Mouse (Mus musculus) embryonic fibroblast, embryonic 13.5 days (primary cell): Measurements from ENCODE around the gene Slco4c1. TPM values are rescaled to one million over a fixed set of nuclear protein-coding genes. Genes with fewer than 3 reads are reported as not detected.

Experiments
- H3K27ac ChIP-seq: 2 replicates; pipeline ENCODE4 v1.5.1; 2012; ENCODE audit warnings: low read length, control low read depth, inconsistent platforms; ENCODE audit not compliant: insufficient read depth
- H3K4me1 ChIP-seq: 2 replicates; pipeline ENCODE4 v1.6.1; 2011; ENCODE audit warnings: low read length; ENCODE audit not compliant: control insufficient read depth, insufficient read depth
- H3K4me3 ChIP-seq: 2 replicates; pipeline ENCODE4 v1.5.1; 2011; ENCODE audit warnings: mild to moderate bottlenecking, control low read depth, low read length; ENCODE audit not compliant: insufficient read depth
- CTCF ChIP-seq: IDR thresholded peaks from 2 replicates; pipeline ENCODE4 v1.5.1; 2011; ENCODE audit warnings: mild to moderate bottlenecking, control low read depth, low read length, moderate library complexity, borderline replicate concordance; ENCODE audit not compliant: insufficient read depth
- POLR2A ChIP-seq: IDR thresholded peaks from 2 replicates; pipeline ENCODE4 v1.6.1; 2011; ENCODE audit warnings: low read depth, mild to moderate bottlenecking, control low read depth, low read length, moderate library complexity
- polyA plus RNA-seq: library from polyadenylated mRNA; stranded (reverse); fragments of >200 nt; gene quantifications from 2 replicates; pipeline ENCODE4 v1.2.4, GENCODE M21; 2011; ENCODE audit warnings: low read depth; ENCODE audit not compliant: missing spikeins, insufficient read length

Slco4c1 gene
- polyA plus RNA-seq: not detected in 2 replicates

- Histone ChIP-seq H3K4me3 (peak within 1 kb of the TSS; percentile 40), H3K4me1 (no peaks in the 10 kb centered on the region), H3K27ac (no peak within 1 kb of the TSS)
- no peak for TF ChIP-seq CTCF
- no peak for TF ChIP-seq POLR2A
Measured at GRCm38 (mm10) chr1:96871528-96872360, at the start of gene Slco4c1. Slco4c1 (minus strand) TSS chr1:96872171.

- Histone ChIP-seq H3K4me1 (no peaks in the 10 kb centered on the region), H3K27ac (no peak overlapping the region), H3K4me3 (no peak overlapping the region)
- TF ChIP-seq POLR2A: no peak
- TF ChIP-seq CTCF: no peak
Measured at GRCm38 (mm10) chr1:96917333-96917732, 45.4 kb upstream of the Slco4c1 start.

- Histone ChIP-seq H3K27ac (no peak overlapping the region), H3K4me1 (no peaks in the 10 kb centered on the region), H3K4me3 (no peak overlapping the region)
- TF ChIP-seq CTCF (no peak), POLR2A (no peak)
Measured at GRCm38 (mm10) chr1:96883788-96884187, 11.8 kb upstream of the Slco4c1 start.

GRCm38 (mm10) chr1:96878572-96878971 is 6.6 kb upstream of the Slco4c1 start:
- no peak for TF ChIP-seq CTCF
- TF ChIP-seq POLR2A: no peak
- no peak overlapping the region for H3K4me3 ChIP-seq
- no peaks in the 10 kb centered on the region for H3K4me1 ChIP-seq
- no peak overlapping the region for H3K27ac ChIP-seq

GRCm38 (mm10) chr1:96876076-96876475 is 4.1 kb upstream of the Slco4c1 start:
- H3K4me3 ChIP-seq: no peak overlapping the region
- no peaks in the 10 kb centered on the region for H3K4me1 ChIP-seq
- TF ChIP-seq POLR2A (no peak), CTCF (no peak)
- H3K27ac ChIP-seq: no peak overlapping the region

GRCm38 (mm10) chr1:96874636-96875035 is 2.7 kb upstream of the Slco4c1 start:
- no peak overlapping the region for H3K27ac ChIP-seq
- H3K4me3 ChIP-seq: no peak overlapping the region
- no peaks in the 10 kb centered on the region for H3K4me1 ChIP-seq
- TF ChIP-seq CTCF: no peak

- peak overlapping the region; percentile 40 for H3K4me3 ChIP-seq
- TF ChIP-seq CTCF: no peak
- TF ChIP-seq POLR2A: no peak
- no peaks in the 10 kb centered on the region for H3K4me1 ChIP-seq
- no peak overlapping the region for H3K27ac ChIP-seq
Measured at GRCm38 (mm10) chr1:96872361-96872693, 356 bp upstream of the Slco4c1 start.

- Histone ChIP-seq H3K4me1 (no peaks in the 10 kb centered on the region), H3K27ac (no peak overlapping the region), H3K4me3 (no peak overlapping the region)
- no peak for TF ChIP-seq POLR2A
- TF ChIP-seq CTCF: no peak
Measured at GRCm38 (mm10) chr1:96870764-96871307, 1.1 kb downstream of the Slco4c1 start.

- Histone ChIP-seq H3K4me3 (no peak overlapping the region), H3K27ac (no peak overlapping the region), H3K4me1 (no peaks in the 10 kb centered on the region)
- no peak for TF ChIP-seq CTCF
- no peak for TF ChIP-seq POLR2A
Measured at GRCm38 (mm10) chr1:96868722-96869121, 3.2 kb downstream of the Slco4c1 start.

GRCm38 (mm10) chr1:96866002-96866401 is 6.0 kb downstream of the Slco4c1 start:
- Histone ChIP-seq H3K4me1 (no peaks in the 10 kb centered on the region), H3K4me3 (no peak overlapping the region), H3K27ac (no peak overlapping the region)
- no peak for TF ChIP-seq POLR2A
- TF ChIP-seq CTCF: no peak

GRCm38 (mm10) chr1:96864120-96864519 is 7.9 kb downstream of the Slco4c1 start:
- H3K4me3 ChIP-seq: no peak overlapping the region
- H3K4me1 ChIP-seq: no peaks in the 10 kb centered on the region
- TF ChIP-seq CTCF (no peak), POLR2A (no peak)

More at GRCm38 (mm10) chr1:96864120-96864519, 7.9 kb downstream of the Slco4c1 start:
- no peak overlapping the region for H3K27ac ChIP-seq
